Mouse (Mus musculus): ENCODE measurements around the gene Asic4.

DNA sequence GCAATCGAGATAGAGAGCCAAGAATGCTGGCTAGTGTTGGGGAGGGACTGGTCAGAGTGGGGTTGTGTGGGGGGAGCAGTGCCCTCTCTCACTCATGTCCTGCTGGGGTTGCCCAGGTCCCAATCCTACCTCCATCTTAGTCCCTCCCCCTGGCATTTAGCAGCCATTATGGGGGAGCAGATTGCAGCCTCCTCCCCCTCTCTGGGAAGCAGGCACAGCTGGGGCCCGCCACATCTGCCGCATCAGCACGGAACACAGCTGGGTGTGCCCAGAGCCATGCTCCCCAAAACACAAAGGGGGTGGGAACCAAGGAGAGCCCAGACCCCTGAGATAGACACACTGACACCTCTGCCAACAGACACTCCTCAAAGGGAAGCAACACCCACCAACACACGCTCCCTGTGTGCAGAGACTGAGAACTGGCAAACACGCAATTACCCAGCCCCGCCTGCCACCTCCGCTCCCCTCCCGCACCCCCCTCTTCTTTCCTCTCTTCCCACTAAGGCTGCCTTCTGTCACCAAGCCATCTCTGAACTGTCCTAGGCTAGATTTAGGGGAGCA is 5.0 kb upstream of the Asic4 start:
- TF ChIP-seq GATA1 (IDR thresholded peaks at IDR 0.05; ENCODE audit: borderline replicate concordance, low read length) (no peak), FLI1 (IDR thresholded peaks at IDR 0.05; ENCODE audit: low read length) (no peak)

Measured in megakaryocyte, embryonic 14.5 days (primary cell).